Mouse (Mus musculus) thymus, adult 2 months (tissue): ENCODE results near the gene Anapc10.

Experiments used
- CTCF ChIP-seq: fragments of 200-500 bp; IDR thresholded peaks from 2 replicates; pipeline ENCODE4 v1.5.1; 2012; ENCODE audit warnings: mild to moderate bottlenecking, control low read depth, low read length, moderate library complexity, borderline replicate concordance; ENCODE audit not compliant: control insufficient read depth, poor library complexity, insufficient read depth; ENCODE audit errors: extremely low read depth
- POLR2A ChIP-seq: fragments of 200-500 bp; IDR thresholded peaks from 2 replicates; pipeline ENCODE4 v1.6.1; 2012; ENCODE audit warnings: mild to moderate bottlenecking, low read length, control low read depth, moderate library complexity; ENCODE audit not compliant: control insufficient read depth, poor library complexity, insufficient read depth; ENCODE audit errors: extremely low read depth

GRCm38 (mm10) chr8:79724589-79724988, 13.0 kb downstream of the Anapc10 start:
- TF ChIP-seq CTCF (no peak), POLR2A (no peak)
